Comparison of ENCODE assay signal across 8 mouse cellular contexts in genomic region chr2:26912253-26912770, GRCm38 (mm10). TPM values are rescaled to one million over a fixed set of nuclear protein-coding genes. Genes with fewer than 3 reads are reported as not detected.
A peak's percentile ranks its signal among the peaks of the same experiment; 100 is the strongest.
DNase-seq lines count a peak whose midpoint lies in the region; ATAC-seq and TF ChIP-seq lines count a peak whose summit lies in the region.

No protein-coding gene starts in this region.

- peak overlapping the region; percentile 95 for H3K4me2 ChIP-seq in liver, embryonic 12.5 days

- no peak for TF ChIP-seq POLR2A in thymus, adult 2 months (IDR thresholded peaks at IDR 0.05; ENCODE audit: control insufficient read depth, extremely low read depth, insufficient read depth, low read length, poor library complexity)

- 81% methylated on average over 5 of the region's 5 CpGs for WGBS in thymus, adult 2 months
- WGBS in liver, embryonic 12.5 days (ENCODE audit: insufficient replicate concordance) = 48% methylated on average over 5 of the region's 5 CpGs

- H3K36me3 ChIP-seq in thymus, adult 2 months (ENCODE audit: control insufficient read depth, insufficient read depth, low read length) = peaks cover 23% of the 10 kb centered on the region
- peaks cover 56% of the 10 kb centered on the region for H3K36me3 ChIP-seq in liver, embryonic 12.5 days

- no peak for ATAC-seq in liver, embryonic 12.5 days

- H3K4me3 ChIP-seq in thymus, adult 2 months (ENCODE audit: control insufficient read depth, insufficient read depth, low read length) = peak overlapping the region; percentile 84; the same call in 1 of the 2 replicates
- H3K4me3 ChIP-seq in liver, embryonic 12.5 days = peak overlapping the region; percentile 76

- H3K4me1 ChIP-seq in thymus, adult 2 months (replicated peaks; ENCODE audit: control insufficient read depth, insufficient read depth, low read length) = peaks cover 44% of the 10 kb centered on the region
- peaks cover 76% of the 10 kb centered on the region for H3K4me1 ChIP-seq in liver, embryonic 12.5 days

- no peak overlapping the region for H3K27ac ChIP-seq in thymus, adult 2 months (ENCODE audit: control insufficient read depth, insufficient read depth, low read length)
- peak overlapping the region; percentile 88 for H3K27ac ChIP-seq in liver, embryonic 12.5 days

- H3K27me3 ChIP-seq in thymus, adult 2 months (ENCODE audit: control insufficient read depth, insufficient read depth, low read length) = no peaks in the 10 kb centered on the region
- no peaks in the 10 kb centered on the region for H3K27me3 ChIP-seq in liver, embryonic 12.5 days (replicated peaks)

- DNase-seq in cerebellum, adult 9-10 months = peak; percentile 42
- no peak for DNase-seq in cerebellum, postnatal 14 days
- DNase-seq in thymus, adult 2 months = no peak
- no peak for DNase-seq in thymus, postnatal 10 days (ENCODE audit: low spot score in 2 of 2)
- no peak for DNase-seq in adrenal gland, postnatal 25 days
- DNase-seq in frontal cortex, postnatal 14 days (ENCODE audit: low spot score in 2 of 2) = no peak
- DNase-seq in right cerebral cortex, postnatal 36 days (ENCODE audit: low spot score in 2 of 2) = no peak

- TF ChIP-seq CTCF in thymus, adult 2 months (IDR thresholded peaks at IDR 0.05; ENCODE audit: borderline replicate concordance, control insufficient read depth, extremely low read depth, insufficient read depth, low read length, poor library complexity) = no peak

- H3K9ac ChIP-seq in liver, embryonic 12.5 days = peak overlapping the region; percentile 91

- no peaks in the 10 kb centered on the region for H3K9me3 ChIP-seq in liver, embryonic 12.5 days (replicated peaks)

RNA-seq across cellular contexts. Expression of gene Rpl7a, which starts 1.7 kb away (rescaled TPM):
- polyA plus RNA-seq in thymus, adult 2 months (2012; rRNA removed) = 799 and 817 TPM in 2 replicates
- polyA plus RNA-seq in liver, embryonic 12.5 days (2016; fragmentation: Nextera tagmentation; extraction: Ambion mirVana) = 560 and 587 TPM in 2 replicates
- 481 and 517 TPM in 2 replicates for total RNA-seq in adrenal gland, postnatal 25 days (2021)

RNA-seq across cellular contexts. Expression of gene Med22, which starts 1.8 kb away (rescaled TPM):
- 39.0 and 46.5 TPM in 2 replicates for polyA plus RNA-seq in thymus, adult 2 months (2012; rRNA removed)
- polyA plus RNA-seq in liver, embryonic 12.5 days (2016; fragmentation: Nextera tagmentation; extraction: Ambion mirVana) = 30.0 and 32.1 TPM in 2 replicates
- 43.2 and 54.2 TPM in 2 replicates for total RNA-seq in adrenal gland, postnatal 25 days (2021)

RNA-seq across cellular contexts. Expression of gene Surf2, which starts 3.9 kb away (rescaled TPM):
- 33.8 and 36.4 TPM in 2 replicates for polyA plus RNA-seq in thymus, adult 2 months (2012; rRNA removed)
- 46.3 and 48.1 TPM in 2 replicates for polyA plus RNA-seq in liver, embryonic 12.5 days (2016; fragmentation: Nextera tagmentation; extraction: Ambion mirVana)
- total RNA-seq in adrenal gland, postnatal 25 days (2021) = 44.2 and 45.9 TPM in 2 replicates

RNA-seq across cellular contexts. Expression of gene Surf1, which starts 4.0 kb away (rescaled TPM):
- polyA plus RNA-seq in thymus, adult 2 months (2012; rRNA removed) = 72.7 and 78.5 TPM in 2 replicates
- polyA plus RNA-seq in liver, embryonic 12.5 days (2016; fragmentation: Nextera tagmentation; extraction: Ambion mirVana) = 41.6 and 42.5 TPM in 2 replicates
- 109 and 117 TPM in 2 replicates for total RNA-seq in adrenal gland, postnatal 25 days (2021)

RNA-seq across cellular contexts. Expression of gene Surf6, which starts 9.6 kb away (rescaled TPM):
- polyA plus RNA-seq in thymus, adult 2 months (2012; rRNA removed) = 20.8 and 23.1 TPM in 2 replicates
- 21.6 and 23.8 TPM in 2 replicates for polyA plus RNA-seq in liver, embryonic 12.5 days (2016; fragmentation: Nextera tagmentation; extraction: Ambion mirVana)
- total RNA-seq in adrenal gland, postnatal 25 days (2021) = 32.1 and 33.7 TPM in 2 replicates
